ENCODE assay signal across 7 mouse cellular contexts in the genomic region with DNA sequence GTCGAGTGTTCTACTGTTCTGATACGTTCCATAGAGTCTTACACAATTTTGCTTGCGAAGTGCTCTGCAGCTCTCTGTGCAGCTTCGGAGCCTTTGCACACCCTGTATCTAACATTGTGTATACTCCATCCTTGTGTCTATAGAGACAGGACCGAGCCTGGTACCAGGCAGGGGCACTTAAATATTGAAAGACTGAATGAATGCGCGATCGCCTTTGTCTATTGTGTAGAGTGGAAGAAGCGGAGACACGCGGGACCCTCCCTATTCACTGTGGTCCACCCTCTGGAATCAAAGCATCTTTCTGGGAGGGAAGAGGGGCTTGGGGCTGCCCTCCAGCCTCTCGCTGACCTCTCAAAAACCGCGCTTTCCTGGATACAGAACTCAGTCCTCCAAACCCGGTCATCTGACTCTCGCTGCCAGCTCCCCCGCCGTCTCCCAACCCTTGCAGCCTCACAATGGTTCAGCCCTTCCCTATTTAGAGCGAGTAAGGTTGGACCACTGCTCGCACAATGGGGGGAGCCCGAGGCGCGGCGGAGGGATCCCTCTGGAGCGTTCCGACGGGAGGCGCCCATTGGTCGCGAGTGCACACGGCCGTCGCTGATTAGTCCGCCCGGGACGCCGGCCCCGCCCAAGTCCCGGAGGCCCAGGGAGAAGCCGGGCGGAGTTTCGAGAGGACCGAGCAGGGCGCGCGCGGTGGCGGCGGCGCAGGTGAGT. TPM values are rescaled to one million over a fixed set of nuclear protein-coding genes. Genes with fewer than 3 reads are reported as not detected.
DNase-seq lines count a peak whose midpoint lies in the region; ATAC-seq and TF ChIP-seq lines count a peak whose summit lies in the region.

A gene (plus strand): TSS at position 648 of the 714 bp plus-strand sequence.

- H3K9ac ChIP-seq in intestine, postnatal 0 days (ENCODE audit: low read depth, low read length) = peak within 1 kb of the TSS; percentile 73
- peak within 1 kb of the TSS; percentile 82 for H3K9ac ChIP-seq in midbrain, embryonic 12.5 days (replicated peaks)

- H3K9me3 ChIP-seq in embryonic facial prominence, embryonic 10.5 days = no peaks in the 10 kb centered on the region
- no peaks in the 10 kb centered on the region for H3K9me3 ChIP-seq in intestine, postnatal 0 days (ENCODE audit: control insufficient read depth)
- no peaks in the 10 kb centered on the region for H3K9me3 ChIP-seq in midbrain, embryonic 12.5 days

- peak; percentile 59; the same call in 1 of the 2 replicates for TF ChIP-seq POLR2A in small intestine, adult 2 months (IDR thresholded peaks at IDR 0.05; ENCODE audit: low read depth, low read length)

- WGBS in embryonic facial prominence, embryonic 10.5 days = 5% methylated on average over 50 of the region's 50 CpGs
- 4% methylated on average over 50 of the region's 50 CpGs for WGBS in intestine, postnatal 0 days
- 4% methylated on average over 50 of the region's 50 CpGs for WGBS in midbrain, embryonic 12.5 days
- 2% methylated on average over 50 of the region's 50 CpGs for WGBS in small intestine, adult 2 months

- peak within 1 kb of the TSS; percentile 96 for H3K27ac ChIP-seq in embryonic facial prominence, embryonic 10.5 days (replicated peaks)
- H3K27ac ChIP-seq in intestine, postnatal 0 days (ENCODE audit: low read depth, low read length) = peak within 1 kb of the TSS; percentile 62; the same call in 1 of the 2 replicates
- peak within 1 kb of the TSS; percentile 92 for H3K27ac ChIP-seq in midbrain, embryonic 12.5 days (replicated peaks)
- H3K27ac ChIP-seq in small intestine, adult 2 months (ENCODE audit: insufficient read depth, low read depth, low read length) = peak within 1 kb of the TSS; percentile 38; the same call in 1 of the 2 replicates

- peaks cover 26% of the 10 kb centered on the region for H3K36me3 ChIP-seq in embryonic facial prominence, embryonic 10.5 days (replicated peaks)
- H3K36me3 ChIP-seq in intestine, postnatal 0 days (ENCODE audit: control insufficient read depth, insufficient read depth) = no peaks in the 10 kb centered on the region
- 0 out of 2 replicates have a peak, but pooled peaks cover 4% of the 10 kb centered on the region for H3K36me3 ChIP-seq in midbrain, embryonic 12.5 days
- H3K36me3 ChIP-seq in small intestine, adult 2 months (ENCODE audit: control insufficient read depth, insufficient read depth, low read length) = no peaks in the 10 kb centered on the region

- TF ChIP-seq CTCF in intestine, postnatal 0 days (IDR thresholded peaks at IDR 0.05; ENCODE audit: low read depth) = no peak
- TF ChIP-seq CTCF in small intestine, adult 2 months (IDR thresholded peaks at IDR 0.05; ENCODE audit: extremely low read depth, insufficient read length, insufficient replicate concordance, low read depth, low read length) = no peak

- ATAC-seq in intestine, postnatal 0 days = peak; percentile 98
- ATAC-seq in midbrain, embryonic 12.5 days (ENCODE audit: low FRiP score, low read depth) = peak; percentile 96

- peak within 1 kb of the TSS; percentile 90 for H3K4me2 ChIP-seq in intestine, postnatal 0 days (replicated peaks; ENCODE audit: low read depth)
- H3K4me2 ChIP-seq in midbrain, embryonic 12.5 days (replicated peaks) = peak within 1 kb of the TSS; percentile 95

- H3K27me3 ChIP-seq in embryonic facial prominence, embryonic 10.5 days (replicated peaks; ENCODE audit: low read depth, poor library complexity, severe bottlenecking) = no peaks in the 10 kb centered on the region
- no peaks in the 10 kb centered on the region for H3K27me3 ChIP-seq in intestine, postnatal 0 days (replicated peaks; ENCODE audit: control insufficient read depth, insufficient read depth, low read length)
- no peaks in the 10 kb centered on the region for H3K27me3 ChIP-seq in midbrain, embryonic 12.5 days
- no peaks in the 10 kb centered on the region for H3K27me3 ChIP-seq in small intestine, adult 2 months (ENCODE audit: control insufficient read depth, insufficient read depth, low read length)

- intact Hi-C loops in left cerebral cortex, postnatal 4 days (cut with DNase I) = no loop called here

- H3K4me1 ChIP-seq in embryonic facial prominence, embryonic 10.5 days = peaks cover 34% of the 10 kb centered on the region
- no peaks in the 10 kb centered on the region for H3K4me1 ChIP-seq in intestine, postnatal 0 days (replicated peaks; ENCODE audit: control insufficient read depth, insufficient read depth, low read length)
- H3K4me1 ChIP-seq in midbrain, embryonic 12.5 days = peaks cover 22% of the 10 kb centered on the region
- peaks cover 13% of the 10 kb centered on the region; the same call in 1 of the 2 replicates for H3K4me1 ChIP-seq in small intestine, adult 2 months (ENCODE audit: control insufficient read depth, insufficient read depth, insufficient read length, low read length)

- peak within 1 kb of the TSS; percentile 85 for H3K4me3 ChIP-seq in embryonic facial prominence, embryonic 10.5 days
- H3K4me3 ChIP-seq in intestine, postnatal 0 days (ENCODE audit: low read depth, low read length) = peak within 1 kb of the TSS; percentile 98
- peak within 1 kb of the TSS; percentile 85 for H3K4me3 ChIP-seq in midbrain, embryonic 12.5 days
- H3K4me3 ChIP-seq in small intestine, adult 2 months (ENCODE audit: low read depth, low read length) = peak within 1 kb of the TSS; percentile 89

- peak; percentile 96 for DNase-seq in adrenal gland, postnatal 10 days
- peak; percentile 98 for DNase-seq in embryonic facial prominence, embryonic 10.5 days (ENCODE audit: low spot score)
- DNase-seq in gonadal fat pad, adult 2 months (ENCODE audit: low read depth) = peak; percentile 74
- peak; percentile 98 for DNase-seq in left cerebral cortex, postnatal 4 days

RNA-seq across cellular contexts. Expression of the gene that starts here (rescaled TPM):
- total RNA-seq in adrenal gland, postnatal 10 days (2021) = 10 to 100 TPM; 51.4 to 52.5 TPM
- polyA plus RNA-seq in embryonic facial prominence, embryonic 10.5 days (2016; fragmentation: Nextera tagmentation; extraction: Ambion mirVana) = 208 and 209 TPM in 2 replicates
- 95.2 and 110 TPM in 2 replicates for polyA plus RNA-seq in gonadal fat pad, adult 2 months (2012; rRNA removed)
- polyA plus RNA-seq in intestine, postnatal 0 days (2015; fragmentation: Nextera tagmentation; extraction: Ambion mirVana) = 76.1 and 79.3 TPM in 2 replicates
- total RNA-seq in left cerebral cortex, postnatal 4 days (2021) = 10 to 100 TPM; 74.7 to 77.4 TPM
- polyA plus RNA-seq in midbrain, embryonic 12.5 days (2016; fragmentation: Nextera tagmentation; extraction: Ambion mirVana) = 198 and 204 TPM in 2 replicates
- polyA plus RNA-seq in small intestine, adult 2 months (2012; rRNA removed) = 23.4 and 35.5 TPM in 2 replicates

Comparison
In these comparisons a context has a peak if more than half of its experiments do, and no peak if none do; other contexts are left out.
1. Peak in every context shown above with its lines: DNase-seq, ATAC-seq, H3K4me3 ChIP-seq and H3K27ac ChIP-seq.
2. H3K27ac ChIP-seq: peak in every context shown above with its lines; median percentile 96 in embryonic facial prominence, embryonic 10.5 days; 92 in midbrain, embryonic 12.5 days; 62 in intestine, postnatal 0 days; 38 in small intestine, adult 2 months.